Mouse (Mus musculus): ENCODE measurements around the gene Sfxn3.

DNA sequence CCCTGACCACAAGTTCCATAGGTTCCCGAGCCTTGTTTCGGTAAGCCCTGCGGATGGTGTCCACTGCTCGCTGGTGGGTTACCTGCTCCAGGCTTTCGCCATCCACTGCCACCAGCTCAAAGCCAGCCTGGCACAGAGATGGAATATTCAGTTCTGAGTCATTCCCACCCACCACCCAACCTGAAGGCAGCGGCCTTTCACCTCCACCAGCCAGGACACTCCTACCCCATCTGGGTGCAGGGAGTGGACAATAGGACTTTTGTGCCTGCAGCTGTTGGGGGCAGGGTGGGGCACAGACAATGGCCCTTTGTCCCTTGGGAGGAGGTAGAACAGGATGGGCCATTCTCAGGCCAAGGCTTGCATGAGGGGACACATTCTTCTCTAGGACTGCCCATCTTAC lies 19.5 kb upstream of the Sfxn3 start:
- TF ChIP-seq POLR2A (IDR thresholded peaks at IDR 0.05; ENCODE audit: borderline replicate concordance, insufficient read depth, low read length) = no peak
- TF ChIP-seq CTCF (IDR thresholded peaks at IDR 0.05; ENCODE audit: borderline replicate concordance, insufficient read depth, low read depth, low read length) = no peak
